Mouse (Mus musculus) lung, postnatal 14 days (tissue): ENCODE results near the gene Zfp683.

Experiments
- DNase-seq: peaks from one replicate; pipeline ENCODE4 v3.0.0; 2021

The Zfp683 gene

DNA sequence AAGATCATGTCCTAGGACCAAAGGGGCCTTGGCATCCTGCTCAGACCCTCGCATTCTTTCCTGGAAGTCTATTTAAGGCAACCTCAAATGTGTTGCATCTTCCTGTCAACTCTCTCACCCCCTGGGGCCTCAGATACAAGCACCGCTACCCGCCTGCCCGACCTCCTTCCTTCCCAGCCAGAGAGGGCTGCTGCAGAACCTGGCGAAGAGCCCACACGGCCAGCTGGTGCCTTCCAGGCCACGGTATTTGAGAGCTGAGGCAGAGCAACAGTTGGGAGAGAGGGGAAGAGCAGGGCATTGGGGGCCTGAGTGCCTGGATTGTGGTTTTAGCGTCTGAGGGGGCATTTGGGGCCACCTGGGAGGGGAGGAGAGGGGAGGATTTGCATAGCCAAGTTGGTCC is 1.1 kb upstream of the Zfp683 start:
- peak; percentile 47 for DNase-seq

- DNase-seq, result no peak
Measured at GRCm38 (mm10) chr4:134058166-134058715, 4.6 kb downstream of the Zfp683 start.

GRCm38 (mm10) chr4:134058908-134059307 is 5.3 kb downstream of the Zfp683 start:
- DNase-seq, result no peak

GRCm38 (mm10) chr4:134060135-134060865 is 6.7 kb downstream of the Zfp683 start, which contains the start of gene Crybg2:
Crybg2 (plus strand) TSS chr4:134060815.
- DNase-seq, result no peak

GRCm38 (mm10) chr4:134061166-134061830 is 7.7 kb downstream of the Zfp683 start:
- DNase-seq, result no peak

DNA sequence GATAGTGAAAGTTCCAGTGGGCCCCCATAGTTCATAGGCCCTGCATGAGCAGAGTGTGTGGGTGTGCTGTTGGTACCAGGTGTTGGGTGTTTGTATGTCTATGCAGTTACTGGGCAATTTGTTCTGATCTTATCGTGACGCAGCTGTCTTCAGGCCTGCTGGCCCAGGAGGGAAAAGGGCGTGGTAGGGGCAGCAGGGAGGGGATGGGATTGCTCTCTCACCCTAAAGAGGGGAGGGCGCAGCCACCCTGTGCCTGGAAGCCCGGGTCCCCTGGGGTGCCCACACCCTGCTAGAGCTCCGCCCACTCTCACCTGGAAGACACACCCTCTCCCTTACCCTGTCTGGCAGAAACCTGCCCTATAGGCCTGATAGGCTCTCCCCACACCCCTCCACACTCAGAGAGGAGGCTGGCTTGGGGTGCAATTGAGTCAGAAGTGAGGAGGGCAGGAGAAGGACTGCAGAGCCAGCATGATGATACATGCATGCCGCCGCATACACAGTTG is 8.4 kb downstream of the Zfp683 start:
- DNase-seq, result no peak

DNA sequence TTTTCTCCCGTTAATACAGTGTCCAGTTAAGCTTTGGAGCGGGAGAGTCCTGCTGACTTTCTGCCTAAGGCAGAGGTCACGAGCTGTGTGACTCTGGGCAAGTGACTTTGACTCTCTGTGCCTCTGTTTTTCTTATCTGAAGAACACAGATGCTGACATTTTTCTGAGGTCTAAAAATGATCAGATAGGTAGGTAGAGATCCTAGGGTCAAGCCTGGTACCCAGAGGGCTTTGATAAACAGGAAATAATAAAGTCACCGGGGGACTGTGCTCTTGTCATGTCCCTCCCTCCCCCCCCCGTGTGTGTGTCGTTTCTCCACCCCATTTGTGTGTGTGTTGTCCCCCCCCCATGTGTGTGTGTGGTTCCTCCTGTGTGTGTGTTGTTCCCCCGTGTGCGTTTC is 8.9 kb downstream of the Zfp683 start:
- DNase-seq, result no peak

- peak; percentile 10 for DNase-seq
Measured at GRCm38 (mm10) chr4:134065431-134066004, 11.9 kb downstream of the Zfp683 start.

GRCm38 (mm10) chr4:134067383-134067782 is 13.7 kb downstream of the Zfp683 start:
- DNase-seq, result no peak

GRCm38 (mm10) chr4:134067833-134068544 is 14.4 kb downstream of the Zfp683 start:
- no peak for DNase-seq

DNA sequence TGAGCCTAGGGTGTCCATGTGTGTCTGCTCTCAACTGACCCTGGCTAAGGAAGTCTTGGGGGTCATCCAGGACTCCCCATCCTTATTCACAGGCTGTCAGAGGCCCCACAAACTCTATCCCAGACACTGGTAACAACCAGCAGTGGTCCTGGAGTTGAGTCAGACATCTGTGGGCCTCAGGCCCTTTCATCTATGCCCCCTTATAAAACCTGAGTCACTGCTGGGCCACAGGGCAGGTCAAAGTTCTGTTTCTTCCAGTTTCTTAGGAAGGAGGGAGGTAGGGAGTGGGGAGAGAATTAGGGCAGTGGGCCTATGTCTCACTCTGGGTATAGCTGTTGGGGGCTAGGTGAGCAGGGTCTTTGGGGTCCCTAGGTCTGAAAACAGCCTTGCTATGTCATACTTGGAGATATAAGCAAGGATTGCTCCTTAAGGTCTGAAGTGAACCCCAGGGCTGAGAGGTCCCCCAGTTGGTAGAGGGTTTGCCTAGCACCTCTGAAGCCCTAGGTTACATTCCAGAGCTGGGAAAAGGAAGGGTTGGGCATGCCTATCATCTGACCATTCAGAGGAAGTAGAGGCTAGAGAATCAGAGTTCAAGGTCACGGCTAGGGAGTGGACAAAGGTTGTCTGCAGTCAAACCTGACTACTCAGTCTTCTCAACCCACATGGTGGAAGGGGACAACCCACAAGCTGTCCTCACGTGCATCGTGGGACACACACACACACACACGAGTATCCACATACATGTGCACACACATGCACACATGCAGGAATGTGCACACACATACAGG is 15.3 kb downstream of the Zfp683 start:
- no peak for DNase-seq

DNA sequence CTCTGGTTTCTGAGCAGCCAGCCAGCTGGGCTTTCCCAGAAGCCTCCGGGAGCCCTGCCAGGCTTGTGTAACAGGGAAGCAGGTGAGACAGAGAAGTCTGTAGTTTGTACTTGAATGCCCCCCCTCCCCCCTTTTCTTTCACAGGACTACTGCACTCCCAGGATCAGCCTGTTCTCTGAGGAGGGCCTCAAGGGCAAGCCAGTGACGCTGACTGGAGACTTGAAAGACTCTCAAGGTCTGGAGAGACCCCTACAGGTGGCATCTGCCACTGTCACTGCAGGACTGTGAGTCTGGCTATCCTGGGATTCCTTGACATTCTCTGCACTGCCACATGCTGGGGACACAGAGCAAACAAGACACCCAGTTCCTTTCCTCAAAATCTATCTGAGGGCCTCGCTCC is 25.1 kb downstream of the Zfp683 start:
- peak; percentile 54 for DNase-seq

GRCm38 (mm10) chr4:134080674-134081073 is 27.0 kb downstream of the Zfp683 start:
- no peak for DNase-seq

GRCm38 (mm10) chr4:134081730-134082386 is 28.2 kb downstream of the Zfp683 start:
- DNase-seq, result peak; percentile 78

GRCm38 (mm10) chr4:134082460-134082859 is 28.8 kb downstream of the Zfp683 start:
- no peak for DNase-seq

- DNase-seq, result no peak
Measured at GRCm38 (mm10) chr4:134084999-134085398, 31.4 kb downstream of the Zfp683 start.

GRCm38 (mm10) chr4:134087412-134087811 is 33.8 kb downstream of the Zfp683 start:
- DNase-seq, result peak; percentile 49

DNA sequence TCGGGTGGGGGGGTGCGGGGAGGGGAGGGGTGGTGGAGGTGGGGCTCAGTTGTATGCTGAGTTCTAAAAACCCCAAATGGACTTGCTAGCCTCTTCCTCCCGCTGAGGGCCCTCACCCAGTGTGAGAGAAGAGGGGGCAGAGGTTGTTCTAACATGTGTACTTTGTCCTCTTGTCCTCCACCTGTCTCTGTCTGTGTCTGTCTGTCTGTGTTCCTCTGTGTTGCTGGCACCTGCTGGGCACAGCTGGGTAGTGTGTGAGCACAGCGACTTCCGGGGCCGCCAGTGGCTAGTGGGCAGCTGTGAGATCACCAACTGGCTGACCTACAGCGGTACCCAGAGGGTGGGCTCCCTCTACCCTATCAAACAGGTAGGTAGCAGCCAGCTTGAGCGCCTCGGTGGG is 35.4 kb downstream of the Zfp683 start:
- DNase-seq, result no peak

GRCm38 (mm10) chr4:134090521-134091224 is 37.0 kb downstream of the Zfp683 start:
- DNase-seq, result no peak

DNA sequence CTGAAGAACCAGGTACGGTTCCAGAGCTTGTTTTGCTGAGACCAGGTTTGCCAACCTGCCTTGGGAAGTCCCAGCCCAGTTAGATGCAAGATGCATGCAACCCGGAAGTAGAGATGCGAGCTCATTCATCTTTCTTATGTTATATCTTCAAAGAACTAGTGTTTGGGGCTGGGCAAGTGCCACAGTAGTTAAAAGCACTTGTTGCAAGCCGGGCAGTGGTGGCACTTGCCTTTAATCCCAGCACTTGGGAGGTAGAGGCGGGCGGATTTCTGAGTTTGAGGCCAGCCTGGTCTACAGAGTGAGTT is 37.5 kb downstream of the Zfp683 start:
- no peak for DNase-seq
